Mouse (Mus musculus): ENCODE measurements around the gene Jup.

The Jup gene

GRCm38 (mm10) chr11:100397600-100398389 is at the start of gene Jup:
Gene Jup (minus strand): TSS chr11:100397763.
- DNase-seq (ENCODE audit: low spot score in 2 of 2): peak; percentile 100

DNA sequence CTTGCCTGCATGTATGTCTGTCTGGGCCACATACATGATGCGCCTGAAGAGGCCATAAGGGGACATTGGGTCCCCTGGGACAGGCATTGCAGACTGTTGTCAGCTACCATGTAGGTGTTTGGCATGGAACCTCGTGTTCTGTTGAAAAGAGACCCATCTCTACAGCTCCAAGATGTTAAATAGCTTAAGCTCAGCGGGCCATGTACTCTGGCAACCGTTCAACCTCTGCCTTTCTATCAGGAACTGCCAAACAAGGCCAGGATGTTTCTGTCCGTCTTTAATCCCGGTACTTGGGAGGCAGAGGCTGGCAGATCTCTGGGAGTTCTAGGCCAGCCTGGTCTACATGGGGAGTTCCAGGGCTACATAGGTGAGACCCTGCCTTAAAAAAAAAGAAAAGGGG is 45.1 kb upstream of the Jup start:
- DNase-seq (ENCODE audit: low spot score in 2 of 2): no peak

DNA sequence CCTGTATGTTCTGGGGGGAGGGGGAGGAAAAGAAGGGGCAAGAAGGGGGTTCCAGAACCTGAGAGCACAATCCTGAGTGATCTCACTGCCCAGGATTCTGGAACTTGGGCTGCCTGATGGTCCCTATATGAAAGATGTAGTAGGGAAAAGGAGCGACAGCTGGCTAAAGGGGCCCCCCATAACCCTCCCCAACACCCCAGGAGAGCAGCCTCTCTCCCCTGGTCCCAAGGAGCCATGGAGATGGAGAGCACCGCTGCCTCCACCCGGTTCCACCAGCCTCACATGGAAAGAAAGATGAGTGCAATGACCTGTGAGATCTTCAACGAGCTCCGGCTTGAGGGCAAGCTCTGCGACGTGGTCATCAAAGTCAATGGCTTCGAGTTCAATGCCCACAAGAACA is 44.2 kb upstream of the Jup start, which contains the start of the genes Nt5c3b and Klhl10:
TSS of gene Nt5c3b (minus strand) at position 12 of the 400 bp plus-strand sequence.
TSS of gene Klhl10 (plus strand) at position 121 of the 400 bp plus-strand sequence.
- DNase-seq (ENCODE audit: low spot score in 2 of 2): no peak

DNA sequence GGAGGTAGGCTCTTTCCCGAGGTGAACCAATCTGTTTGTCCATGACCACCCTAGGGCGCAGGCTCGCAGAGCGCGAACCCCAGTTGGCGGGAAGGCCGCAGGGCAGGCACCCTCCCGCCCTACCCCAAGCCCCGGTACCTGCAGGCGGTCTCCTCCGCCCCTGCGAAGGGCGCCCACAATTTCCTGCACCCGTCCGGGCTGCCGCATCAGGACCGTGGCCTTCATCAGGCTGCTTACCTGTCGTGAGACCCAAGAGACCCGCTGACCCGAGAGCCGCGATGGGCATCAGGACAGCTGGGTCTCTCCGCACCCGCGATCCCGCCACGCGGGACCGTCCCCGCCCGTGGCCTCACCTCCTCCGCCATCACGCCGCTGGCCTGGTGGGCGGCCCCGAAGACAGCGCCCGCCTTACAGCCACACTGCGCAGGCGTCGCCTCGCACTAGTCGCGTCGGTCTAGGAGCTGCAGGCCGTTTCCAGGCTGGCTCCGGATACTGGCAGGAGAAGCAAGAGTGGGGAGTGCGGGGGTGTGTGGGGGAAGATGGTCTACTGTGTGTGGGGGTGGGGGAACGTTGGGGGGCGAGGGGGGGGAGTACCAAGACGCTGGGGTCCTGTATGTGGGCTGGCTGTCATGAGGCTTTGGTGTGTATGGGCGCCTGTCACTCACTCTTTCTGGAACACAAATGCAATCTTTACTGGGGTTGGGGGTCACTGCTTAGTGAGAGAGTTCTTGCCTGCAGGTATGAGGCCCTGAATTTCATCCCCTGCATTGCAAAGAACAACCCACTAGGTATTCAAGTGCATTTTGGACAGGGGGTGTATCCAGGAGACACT is 43.3 kb upstream of the Jup start:
- DNase-seq (ENCODE audit: low spot score in 2 of 2): peak; percentile 75 to 78

DNA sequence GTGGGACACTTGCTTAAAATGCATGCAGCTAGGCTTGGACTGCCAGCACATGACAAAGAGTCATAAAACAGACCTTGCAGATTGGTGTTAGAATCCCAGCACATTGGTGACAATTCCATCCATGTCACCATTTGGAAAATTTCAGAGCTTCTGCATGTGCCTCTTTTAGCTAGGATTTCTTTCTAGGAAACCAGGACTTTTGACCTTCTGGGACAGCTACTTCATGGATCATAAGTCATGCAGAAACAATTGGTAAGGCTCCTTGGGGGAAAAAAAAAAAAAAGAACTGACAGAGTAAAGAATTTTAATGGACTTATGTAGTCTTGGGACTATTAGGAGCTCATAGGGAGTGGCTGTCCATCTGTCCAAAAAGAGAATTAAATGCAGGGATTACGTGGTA is 40.3 kb upstream of the Jup start:
- no peak for DNase-seq (ENCODE audit: low spot score in 2 of 2)

DNA sequence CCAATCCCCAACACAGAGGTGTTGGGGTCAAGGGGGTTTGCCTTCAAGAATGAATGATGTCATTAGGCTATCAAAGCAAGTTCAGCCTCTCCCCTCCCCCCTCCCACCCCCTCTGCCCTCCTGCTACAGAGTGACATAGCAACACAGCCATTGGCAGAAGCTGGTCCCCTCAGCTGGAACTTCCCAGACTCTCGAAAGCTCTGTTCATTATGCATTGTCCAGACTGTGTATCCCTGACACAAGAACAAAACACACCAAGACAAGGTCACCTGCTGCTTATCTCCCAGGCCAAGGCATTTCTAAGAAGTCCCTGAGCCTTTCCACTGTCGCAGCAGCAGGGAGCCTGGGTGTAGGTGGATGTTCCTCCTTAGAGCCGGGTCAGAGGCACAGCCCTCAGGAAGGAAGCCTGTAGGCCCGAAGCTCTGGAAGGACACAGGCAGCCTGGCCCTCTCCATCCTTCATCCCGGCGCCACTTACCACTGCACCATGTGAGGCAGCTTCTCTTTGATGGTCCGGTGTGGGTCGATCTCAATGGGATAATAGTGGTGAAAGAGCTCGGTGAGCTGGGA is 38.2 kb upstream of the Jup start:
- DNase-seq (ENCODE audit: low spot score in 2 of 2): no peak

DNA sequence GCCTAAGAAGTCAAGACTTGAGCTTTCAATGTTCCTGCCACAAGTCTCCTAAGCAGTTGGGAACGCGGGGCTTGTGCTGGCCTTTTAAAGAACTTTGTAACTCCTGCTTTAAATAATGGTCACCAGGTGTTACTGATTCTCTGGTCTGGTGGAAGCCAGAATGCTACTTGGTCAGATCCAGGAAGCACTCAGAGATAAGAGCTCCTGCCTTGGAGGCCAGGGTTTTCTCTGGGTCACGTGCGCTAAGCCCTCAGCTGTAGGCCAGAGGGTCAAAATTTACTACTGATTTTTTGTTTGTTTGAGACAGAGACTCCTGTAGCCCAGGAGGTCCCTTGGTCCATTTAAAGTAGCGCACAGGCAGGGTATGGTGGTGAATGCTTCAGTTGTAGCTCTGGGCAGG is 34.4 kb upstream of the Jup start:
- no peak for DNase-seq (ENCODE audit: low spot score in 2 of 2)

- DNase-seq (ENCODE audit: low spot score in 2 of 2): no peak
Observed at GRCm38 (mm10) chr11:100430052-100430451, 32.5 kb upstream of the Jup start.

DNA sequence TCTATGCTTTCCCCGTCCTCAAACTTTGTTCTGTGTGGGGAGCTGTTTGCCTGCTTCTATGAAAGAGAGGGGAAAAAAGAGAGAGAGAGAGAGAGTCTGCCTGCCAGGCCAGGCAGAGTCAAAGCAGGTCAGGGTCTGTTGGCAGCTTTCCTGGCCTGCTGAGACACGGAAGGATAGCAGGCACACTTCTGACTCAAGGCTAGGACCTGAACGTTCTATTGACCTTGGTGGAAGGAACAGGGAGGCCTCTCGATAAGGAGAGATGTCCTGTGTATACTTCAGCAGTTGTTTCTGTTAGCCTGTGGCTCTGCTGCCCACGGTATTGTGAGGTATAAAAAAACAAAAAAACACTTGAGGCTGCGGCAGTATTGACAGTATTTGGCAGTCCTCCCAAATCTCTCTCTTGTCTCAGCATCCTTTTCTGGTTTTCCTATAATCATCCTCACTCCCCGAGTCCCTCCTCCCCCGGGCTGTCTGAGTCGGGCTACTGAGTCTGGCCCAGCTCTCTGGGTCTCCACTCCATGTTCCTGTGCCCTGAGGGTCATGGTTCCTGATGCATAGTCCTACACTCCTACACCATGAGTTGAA is 31.1 kb upstream of the Jup start:
- no peak for DNase-seq (ENCODE audit: low spot score in 2 of 2)

- DNase-seq (ENCODE audit: low spot score in 2 of 2): no peak
Observed at GRCm38 (mm10) chr11:100426820-100427219, 29.3 kb upstream of the Jup start.

- DNase-seq (ENCODE audit: low spot score in 2 of 2): peak in 1 of 2 experiments; percentile 48
Observed at GRCm38 (mm10) chr11:100425851-100426250, 28.3 kb upstream of the Jup start.

DNA sequence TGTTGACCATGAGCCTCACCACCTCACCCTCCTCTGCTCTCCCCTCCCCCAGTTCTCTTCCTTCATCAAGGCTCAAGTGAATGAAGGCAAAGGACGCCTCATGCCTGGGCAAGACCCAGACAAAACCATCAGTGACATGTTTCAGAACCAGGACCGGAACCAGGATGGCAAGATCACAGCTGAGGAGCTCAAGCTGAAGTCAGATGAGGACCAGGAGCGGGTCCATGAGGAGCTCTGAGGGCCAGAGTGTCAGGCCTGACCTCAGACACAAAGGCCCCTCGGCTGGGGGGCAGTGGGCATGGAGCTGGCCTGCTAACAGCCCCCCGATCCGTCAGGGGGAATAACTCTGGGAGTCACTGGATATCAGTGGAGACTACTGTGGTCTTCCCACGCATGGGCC is 26.3 kb upstream of the Jup start:
- DNase-seq (ENCODE audit: low spot score in 2 of 2): no peak

DNA sequence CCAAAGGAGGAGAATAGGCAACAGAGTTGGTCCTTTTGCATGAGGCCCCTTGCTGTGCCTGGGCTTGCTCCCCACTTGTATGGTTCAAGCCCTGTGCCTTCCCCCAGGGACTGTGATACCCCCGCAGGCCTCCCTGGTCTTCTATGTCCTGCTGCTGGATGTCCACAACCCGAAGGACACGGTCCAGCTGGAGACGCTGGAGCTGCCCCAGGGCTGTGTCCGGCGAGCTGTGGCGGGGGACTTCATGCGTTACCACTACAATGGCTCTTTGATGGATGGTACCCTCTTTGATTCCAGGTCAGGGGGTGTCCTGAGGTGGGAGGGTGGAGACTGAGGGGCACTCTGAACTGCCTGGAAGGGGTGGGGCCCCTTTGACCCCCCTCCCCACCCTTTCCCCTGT is 24.0 kb upstream of the Jup start:
- DNase-seq (ENCODE audit: low spot score in 2 of 2): no peak

DNA sequence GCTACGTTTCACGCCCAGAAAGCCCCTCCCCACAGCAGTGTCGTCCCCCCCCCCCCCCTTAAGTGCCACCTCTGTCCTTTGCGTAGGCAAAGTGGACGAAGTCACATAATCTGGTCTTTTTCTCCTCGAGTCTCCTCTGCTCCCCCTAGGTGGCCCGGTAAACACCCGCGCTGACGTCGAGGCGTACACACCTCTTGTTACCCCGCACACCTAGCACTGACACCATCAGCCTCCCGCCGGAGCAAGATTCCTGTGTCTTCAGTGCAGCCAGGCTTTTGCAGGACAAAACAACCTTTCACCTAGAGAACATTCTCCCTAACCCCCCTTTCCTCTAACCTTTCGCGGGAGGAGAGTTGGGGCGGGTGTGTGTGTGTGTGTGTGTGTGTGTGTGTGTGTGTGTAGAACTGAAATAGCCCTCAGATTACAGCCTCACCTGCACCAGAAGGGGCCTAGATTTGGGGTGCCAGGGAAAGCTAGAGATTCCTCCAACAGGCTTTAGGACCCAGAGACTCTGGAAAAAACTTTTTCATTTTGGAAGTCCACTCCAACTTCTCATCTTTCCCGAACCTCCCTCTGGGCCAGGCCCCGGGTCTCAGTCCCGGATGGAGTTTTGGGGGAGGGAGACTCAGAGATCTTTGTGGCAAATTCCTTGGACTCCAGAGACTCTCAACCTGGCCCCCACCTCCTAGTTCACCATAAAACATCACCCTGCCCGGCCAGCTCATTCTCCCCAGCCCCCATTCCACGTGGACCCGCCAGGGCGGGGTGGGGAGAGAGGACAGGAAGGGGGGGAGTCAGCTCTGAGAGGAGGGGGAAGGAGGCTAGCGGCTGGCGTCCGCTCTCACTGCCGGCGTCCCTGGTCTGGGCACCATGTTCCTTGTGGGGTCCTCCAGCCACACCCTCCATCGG is 17.6 kb upstream of the Jup start, which contains the start of gene Fkbp10:
TSS of gene Fkbp10 (plus strand) at position 784 of the 909 bp plus-strand sequence.
- DNase-seq (ENCODE audit: low spot score in 2 of 2): no peak

DNA sequence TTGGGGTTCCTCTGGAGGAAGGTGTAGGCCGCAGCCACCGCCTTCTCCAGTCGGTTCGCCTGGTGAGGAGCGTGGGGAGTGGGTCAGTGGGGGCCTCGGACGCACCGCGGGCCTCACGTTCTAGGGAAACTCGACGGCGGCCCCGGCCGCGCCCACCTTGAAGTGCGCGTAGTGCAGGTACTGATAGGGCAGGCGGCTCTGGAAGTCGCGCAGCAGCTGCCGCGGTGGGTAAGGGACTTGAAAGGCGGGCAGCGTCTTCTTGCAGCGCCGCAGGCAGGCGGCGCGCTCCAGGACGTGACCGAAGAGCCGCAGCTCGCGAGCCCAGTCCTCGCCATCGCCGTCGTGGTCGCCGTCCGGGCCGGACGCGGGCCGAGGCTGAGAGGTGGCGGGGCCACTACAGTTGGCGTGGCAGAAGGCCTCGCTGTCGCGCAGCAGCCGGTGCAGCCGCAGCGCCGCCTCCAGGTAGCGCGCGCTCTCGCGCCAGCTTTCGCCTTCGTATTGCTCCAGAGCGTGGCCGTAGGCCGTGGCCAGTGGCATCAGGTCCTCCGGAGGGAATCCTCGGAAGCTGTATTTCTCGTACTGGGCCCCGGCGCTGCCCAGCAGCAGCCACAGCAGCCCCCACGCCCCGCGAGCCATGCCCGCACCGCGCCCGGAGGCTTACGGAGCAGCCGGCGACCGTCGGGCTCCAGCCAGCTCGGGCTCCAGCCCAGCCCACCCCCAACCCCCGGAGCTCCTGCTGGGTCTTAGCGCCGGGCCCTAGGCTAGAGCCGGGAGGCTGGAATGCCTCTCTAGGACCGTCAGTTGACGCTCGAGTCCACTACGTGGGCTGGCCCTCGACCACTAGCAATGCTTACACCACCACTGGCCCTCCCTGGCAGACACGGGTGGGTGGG is 16.7 kb upstream of the Jup start, which contains the start of gene P3h4:
TSS of gene P3h4 (minus strand) at position 816 of the 893 bp plus-strand sequence.
- peak; percentile 44 to 63 for DNase-seq (ENCODE audit: low spot score in 2 of 2)

DNA sequence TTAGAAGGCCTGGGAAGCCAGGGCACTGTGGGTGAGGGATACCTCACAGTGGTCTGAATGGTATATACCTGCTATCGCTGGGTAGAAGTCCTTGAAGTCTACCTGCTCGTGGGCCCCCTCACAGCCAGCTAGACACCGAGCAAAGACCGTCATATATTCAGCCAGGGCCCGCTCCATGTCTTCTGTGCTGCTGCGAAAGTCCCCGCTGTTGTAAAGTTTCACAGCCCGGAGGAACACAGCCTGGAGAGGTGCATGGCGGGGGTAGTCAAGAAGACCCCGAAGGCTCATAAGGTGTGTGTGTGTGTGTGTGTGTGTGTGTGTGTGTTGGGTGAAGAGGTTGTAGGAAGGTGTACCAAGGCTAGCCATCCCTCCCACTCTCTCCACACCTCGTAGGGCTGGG is 16.0 kb upstream of the Jup start:
- no peak for DNase-seq (ENCODE audit: low spot score in 2 of 2)

DNA sequence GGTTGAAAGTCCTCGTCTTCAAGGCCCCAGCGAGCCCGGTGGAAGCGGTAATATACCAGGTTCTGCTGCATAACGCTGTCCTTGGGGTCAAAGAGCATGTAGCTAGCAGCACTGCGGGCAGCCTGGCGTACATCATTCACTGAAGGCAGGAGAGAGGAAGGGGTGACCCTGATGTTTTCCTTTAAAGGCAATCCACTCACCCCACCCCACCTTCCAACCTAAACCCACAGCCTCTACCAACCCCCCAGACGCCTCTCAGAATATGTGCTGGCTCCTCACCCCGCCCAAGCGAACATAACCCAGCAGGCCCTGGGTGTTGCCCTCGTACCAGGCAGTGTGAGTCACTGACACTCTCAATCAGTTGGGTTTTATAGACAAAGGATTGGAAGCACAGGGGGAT is 14.2 kb upstream of the Jup start:
- no peak for DNase-seq (ENCODE audit: low spot score in 2 of 2)

DNA sequence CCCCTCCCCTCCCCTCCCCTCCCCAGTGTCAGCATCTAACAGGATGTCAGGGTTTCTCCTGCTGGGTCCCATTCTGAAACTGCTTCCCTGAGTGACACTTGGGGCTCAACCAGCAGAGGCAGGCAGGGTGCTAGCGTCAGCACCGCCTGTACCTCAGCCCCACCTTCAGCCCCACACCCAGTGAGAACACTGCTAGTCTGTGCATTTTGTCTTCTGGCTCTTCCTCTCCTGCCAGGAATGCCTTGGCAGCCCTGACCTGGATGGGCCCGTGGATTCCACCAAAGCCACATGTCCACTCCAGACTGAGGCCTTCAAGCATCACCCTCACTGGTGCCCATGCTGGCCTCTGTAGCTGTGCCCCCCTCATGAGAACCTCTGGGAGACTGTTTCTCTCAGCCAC is 12.1 kb upstream of the Jup start:
- DNase-seq (ENCODE audit: low spot score in 2 of 2): no peak

DNA sequence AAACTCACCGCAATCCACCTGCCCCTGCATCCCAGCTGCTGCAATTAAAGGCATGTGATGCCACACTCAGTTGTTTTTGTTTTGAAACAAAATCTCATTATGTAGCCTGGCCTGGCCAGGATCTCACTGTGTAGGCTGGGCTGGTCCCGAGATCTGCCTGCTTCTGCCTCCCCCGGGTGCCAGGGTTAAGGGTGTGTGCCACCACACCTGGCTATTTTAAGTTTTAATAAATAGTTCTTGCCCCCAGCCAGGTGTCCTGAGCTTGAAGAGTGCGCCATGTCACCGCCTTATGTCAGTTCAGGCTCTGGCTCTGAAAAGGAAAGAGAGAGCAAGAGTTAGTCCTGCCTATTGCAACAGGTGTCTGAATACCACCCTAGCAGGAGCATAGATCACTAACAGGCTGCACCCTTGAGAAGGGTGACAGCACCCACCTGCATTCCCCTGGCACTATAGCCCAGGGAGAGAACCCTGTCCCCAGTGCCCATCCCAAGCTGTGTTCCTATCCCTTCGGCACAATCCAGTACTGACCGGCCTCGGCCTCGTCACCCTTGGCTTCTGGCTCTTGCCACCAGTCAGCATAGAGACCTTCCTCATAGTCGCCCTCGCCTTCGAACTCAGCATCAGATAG is 11.4 kb upstream of the Jup start:
- DNase-seq (ENCODE audit: low spot score in 2 of 2): no peak

All from right cerebral cortex, postnatal 36 days (tissue).